Mouse (Mus musculus): ENCODE measurements around the gene Scgb2b26.
"Not testable (repeated sequence)": the region's sequence is repeated elsewhere in the genome, so short reads cannot be mapped to it uniquely, and the experiment has no call there.

The Scgb2b26 gene

GRCm38 (mm10) chr7:33944940-33945339 is at the start of gene Scgb2b26:
Gene Scgb2b26 (minus strand): TSS chr7:33945040.
- DNase-seq (ENCODE audit: low spot score in 2 of 2), result no peak

- DNase-seq (ENCODE audit: low spot score in 2 of 2), result not testable (repeated sequence)
Measured at GRCm38 (mm10) chr7:33982281-33982680, 37.4 kb upstream of the Scgb2b26 start.

- DNase-seq (ENCODE audit: low spot score in 2 of 2), result no peak
Measured at GRCm38 (mm10) chr7:33902982-33903381, 41.9 kb downstream of the Scgb2b26 start.

GRCm38 (mm10) chr7:33900803-33901202 is 44.0 kb downstream of the Scgb2b26 start:
- DNase-seq (ENCODE audit: low spot score in 2 of 2), result no peak

GRCm38 (mm10) chr7:33900007-33900406 is 44.8 kb downstream of the Scgb2b26 start:
- no peak for DNase-seq (ENCODE audit: low spot score in 2 of 2)
